Mouse (Mus musculus) adrenal gland, postnatal 14 days (tissue): ENCODE results near the gene Gm28053. TPM values are rescaled to one million over a fixed set of nuclear protein-coding genes. Genes with fewer than 3 reads are reported as not detected.

ENCODE experiments used
- total RNA-seq: library from RNA; stranded (reverse); gene quantifications from 2 replicates; pipeline ENCODE4 v1.2.3, GENCODE M21; 2021

Gm28053 gene
- total RNA-seq, 1 experiment from 2014 or later = 4.9 TPM

Other genes starting within 250 kb of the Gm28053 start
- 41.8 and 45.7 TPM in 2 replicates for gene Atp6v0e2, start 181.0 kb upstream of the Gm28053 start, total RNA-seq
- gene Lrrc61, start 163.8 kb upstream of the Gm28053 start, total RNA-seq = 26.1 and 28.7 TPM in 2 replicates
- 74.2 and 241 TPM in 2 replicates for gene Rarres2, start 145.8 kb upstream of the Gm28053 start, total RNA-seq
- gene Gm45021, start 129.0 kb upstream of the Gm28053 start, total RNA-seq = not detected in 2 replicates
- 42.8 TPM in 2 replicates for gene Repin1, start 124.7 kb upstream of the Gm28053 start, total RNA-seq
- not detected in 2 replicates for gene Gm44965, start 124.7 kb upstream of the Gm28053 start, total RNA-seq
- 7.7 and 8.9 TPM in 2 replicates for gene Zfp775, start 116.5 kb upstream of the Gm28053 start, total RNA-seq
- 1.8 and 3.1 TPM in 2 replicates for gene AI854703, start 91.8 kb upstream of the Gm28053 start, total RNA-seq
- 12.1 and 20.4 TPM in 2 replicates for gene Gimap8, start 71.4 kb upstream of the Gm28053 start, total RNA-seq
- 6.5 and 12.1 TPM in 2 replicates for gene Gimap9, start 42.5 kb upstream of the Gm28053 start, total RNA-seq
- gene Gimap4, start 34.1 kb upstream of the Gm28053 start, total RNA-seq = 54.8 and 62.2 TPM in 2 replicates
- 63.5 and 88.5 TPM in 2 replicates for gene Gimap6, start 10.4 kb upstream of the Gm28053 start, total RNA-seq
- 0.63 and 3.8 TPM in 2 replicates for gene Gimap7, start within 50 bp of the Gm28053 start, total RNA-seq
- gene Gimap1, start 20.4 kb downstream of the Gm28053 start, total RNA-seq = 15.4 and 36.5 TPM in 2 replicates
- 11.0 and 23.6 TPM in 2 replicates for gene Gimap5, start 27.6 kb downstream of the Gm28053 start, total RNA-seq
- 1.8 and 19.3 TPM in 2 replicates for gene Gimap3, start 52.2 kb downstream of the Gm28053 start, total RNA-seq
- gene Tmem176a, start 122.3 kb downstream of the Gm28053 start, total RNA-seq = 139 and 181 TPM in 2 replicates
- gene Tmem176b, start 122.9 kb downstream of the Gm28053 start, total RNA-seq = 293 and 324 TPM in 2 replicates
- gene Aoc1, start 154.3 kb downstream of the Gm28053 start, total RNA-seq = not detected in 2 replicates
- not detected in 2 replicates for gene 1600015I10Rik, start 211.3 kb downstream of the Gm28053 start, total RNA-seq